Mouse (Mus musculus) layer of hippocampus, postnatal 10 days (tissue): ENCODE results near the gene Ttll7. TPM values are rescaled to one million over a fixed set of nuclear protein-coding genes. Genes with fewer than 3 reads are reported as not detected.

Source experiments
- DNase-seq, 2 experiments: peaks; one replicate each; pipeline ENCODE4 v3.0.0; 2021; ENCODE audit warnings: low spot score in 2 of 2
- total RNA-seq, 2 experiments: library from RNA; stranded (reverse); gene quantifications; 2 replicates each; pipeline ENCODE4 v1.2.3; 2021

Ttll7 gene
- total RNA-seq, 2 experiments from 2014 or later: 78.7 to 88.3 TPM

- no peak for DNase-seq
Observed at GRCm38 (mm10) chr3:146994670-146995415, 142.7 kb downstream of the Ttll7 start.

GRCm38 (mm10) chr3:146999148-146999547 lies 147.0 kb downstream of the Ttll7 start:
- no peak for DNase-seq

GRCm38 (mm10) chr3:147000963-147001362 lies 148.8 kb downstream of the Ttll7 start:
- no peak for DNase-seq

DNA sequence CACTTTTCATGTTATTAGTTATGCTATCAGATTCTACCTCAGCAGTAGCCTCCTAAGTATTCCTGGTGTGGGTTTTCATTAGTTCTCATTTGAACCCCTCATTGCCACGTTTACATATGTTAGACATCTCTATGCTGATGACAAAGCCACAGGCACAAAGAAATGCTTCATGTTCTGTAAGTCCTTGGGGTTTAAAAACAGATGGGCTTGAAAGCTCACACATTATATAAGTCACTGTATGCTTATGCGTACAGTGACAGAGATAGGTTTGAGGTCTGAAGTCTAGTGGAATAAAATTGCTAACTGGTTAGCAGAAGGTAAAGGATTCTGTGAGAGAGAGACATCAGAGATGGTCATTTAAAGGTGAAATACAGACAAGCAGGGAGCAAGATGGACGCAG lies 149.4 kb downstream of the Ttll7 start:
- DNase-seq: no peak

DNA sequence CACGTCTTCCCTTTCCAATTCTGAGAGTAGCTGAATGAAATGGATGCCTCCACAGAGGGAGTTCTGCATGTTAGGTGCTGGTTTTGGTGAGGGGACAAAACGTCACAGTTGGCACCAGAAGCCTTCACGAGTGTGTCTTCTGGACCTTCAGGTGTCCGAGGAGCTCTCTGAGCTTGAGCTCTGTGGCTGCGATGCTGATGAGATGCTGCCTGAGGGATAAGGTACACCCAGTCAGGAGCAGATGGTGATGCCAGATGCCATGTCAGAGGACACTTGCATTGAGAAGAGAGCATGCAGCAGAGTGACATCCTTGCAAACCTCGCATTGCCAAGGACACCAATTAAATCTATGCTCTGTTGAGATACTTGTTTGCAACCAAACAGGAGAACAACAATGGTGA lies 164.3 kb downstream of the Ttll7 start:
- DNase-seq: no peak

- no peak for DNase-seq
Observed at GRCm38 (mm10) chr3:147019506-147019905, 167.3 kb downstream of the Ttll7 start.

DNA sequence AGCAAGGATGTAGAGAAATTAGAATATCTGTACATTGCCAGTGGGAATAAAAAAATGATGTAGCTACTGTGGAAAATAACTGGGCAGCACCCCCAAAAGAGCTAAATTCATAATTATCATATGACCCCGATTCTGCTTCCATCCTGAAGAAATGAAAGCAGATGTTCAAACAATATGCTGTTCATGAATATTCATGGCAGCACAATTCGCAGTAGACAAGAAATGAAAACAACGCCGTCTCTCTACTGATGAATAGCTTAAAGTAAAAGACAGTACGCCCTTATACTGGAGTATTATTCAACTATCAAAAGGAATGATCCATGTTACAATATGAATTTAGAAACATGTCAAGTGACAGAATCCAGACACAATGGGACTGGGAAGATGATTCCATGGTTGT lies 174.1 kb downstream of the Ttll7 start:
- no peak for DNase-seq

- DNase-seq: no peak
Observed at GRCm38 (mm10) chr3:147028382-147028781, 176.2 kb downstream of the Ttll7 start.

DNA sequence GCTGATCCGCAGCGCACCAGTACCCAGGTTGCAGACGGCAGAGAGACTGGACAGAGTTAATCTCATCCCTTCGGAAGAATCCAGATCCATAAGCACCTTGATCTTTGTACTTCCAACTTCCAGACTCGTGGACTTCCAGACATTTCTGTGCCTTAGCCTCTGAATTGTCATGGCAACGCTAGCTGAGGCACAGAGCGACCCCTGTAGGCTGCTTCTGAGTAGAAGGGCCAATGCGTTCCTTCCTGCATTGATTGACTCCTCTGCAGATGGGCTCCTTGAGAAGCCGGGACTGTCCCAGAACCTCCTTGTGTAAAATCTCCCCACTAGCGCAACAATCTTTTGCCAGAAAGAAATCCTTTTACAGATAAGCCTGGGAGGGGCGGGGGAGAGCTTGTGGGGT lies 177.6 kb downstream of the Ttll7 start:
- DNase-seq: no peak

DNA sequence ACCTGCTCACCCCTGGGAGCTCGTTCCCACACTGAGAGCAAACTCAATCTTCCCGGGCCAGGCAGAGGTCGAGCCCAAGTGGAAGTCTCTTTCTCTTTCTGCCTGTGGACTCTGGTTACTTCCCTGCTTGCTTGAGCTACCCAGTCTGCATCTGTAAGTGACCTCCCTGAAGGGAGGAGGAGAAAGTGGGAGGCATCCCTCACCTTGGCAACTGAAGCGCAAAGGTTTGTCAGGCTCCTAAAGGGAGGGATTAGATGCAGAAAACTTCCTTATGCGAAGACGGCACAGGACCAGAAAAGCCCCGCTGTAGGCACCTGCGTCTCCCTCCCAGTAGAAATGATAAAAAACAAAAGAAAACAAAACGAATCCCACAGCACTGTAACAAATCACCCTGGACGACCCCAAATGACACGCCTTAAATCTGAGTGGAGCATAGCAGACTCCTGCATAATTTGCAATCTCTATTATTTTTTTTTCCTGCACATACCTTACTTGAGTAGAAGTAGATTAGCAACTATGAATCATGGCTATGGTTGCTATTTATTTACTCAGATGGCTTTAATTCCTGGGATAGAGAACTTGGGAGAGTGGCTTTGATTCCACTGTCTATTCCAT lies 178.2 kb downstream of the Ttll7 start:
- no peak for DNase-seq

Other genes with a start within 250 kb of the Ttll7 start
- gene Dnase2b, start 236.8 kb upstream of the Ttll7 start, total RNA-seq: not detected
- not detected for gene 4930503B20Rik, start 201.1 kb upstream of the Ttll7 start, total RNA-seq
- gene Samd13, start 166.8 kb upstream of the Ttll7 start, total RNA-seq: under 1 TPM; 0.83 to 0.94 TPM
- gene Prkacb, start 39.4 kb upstream of the Ttll7 start, total RNA-seq: 100 to 1,000 TPM; 249 to 257 TPM